Mouse (Mus musculus) stomach, embryonic 16.5 days (tissue): ENCODE measurements around the gene Fgd6. TPM values are rescaled to one million over a fixed set of nuclear protein-coding genes. Genes with fewer than 3 reads are reported as not detected.

Experiments used
- ATAC-seq: fragments of 200-750 bp; cut with Nextera tagmentation; 2 replicates; pipeline ENCODE4 v1.8.0; 2017; ENCODE audit warnings: moderate number of reproducible peaks, moderate TSS enrichment; ENCODE audit not compliant: insufficient read depth, low FRiP score
- H3K27ac ChIP-seq: fragments of 300-500 bp; sonication (generic); 2 replicates; pipeline ENCODE4 v1.5.1; 2014; ENCODE audit warnings: low read length
- H3K27me3 ChIP-seq: fragments of 300-500 bp; sonication (generic); 2 replicates; pipeline ENCODE4 v1.6.1; 2014; ENCODE audit warnings: low read length, control low read depth, mixed read lengths; ENCODE audit not compliant: control insufficient read depth, insufficient read depth
- H3K36me3 ChIP-seq: fragments of 300-500 bp; sonication (generic); 2 replicates; pipeline ENCODE4 v1.6.1; 2014; ENCODE audit warnings: low read length; ENCODE audit not compliant: control insufficient read depth, insufficient read depth
- H3K4me1 ChIP-seq: fragments of 300-500 bp; sonication (generic); 2 replicates; pipeline ENCODE4 v1.6.1; 2014; ENCODE audit warnings: low read length, control low read depth, mixed read lengths; ENCODE audit not compliant: control insufficient read depth, insufficient read depth
- H3K4me2 ChIP-seq: fragments of 300-500 bp; sonication (generic); 2 replicates; pipeline ENCODE4 v1.6.1; 2014; ENCODE audit warnings: low read depth, low read length, mixed read lengths
- H3K4me3 ChIP-seq: fragments of 300-500 bp; sonication (generic); replicated peaks from 2 replicates; pipeline ENCODE4 v1.5.1; 2014; ENCODE audit warnings: mild to moderate bottlenecking, low read length
- H3K9ac ChIP-seq: fragments of 300-500 bp; sonication (generic); 2 replicates; pipeline ENCODE4 v1.6.1; 2014; ENCODE audit warnings: low read length
- H3K9me3 ChIP-seq: fragments of 300-500 bp; sonication (generic); replicated peaks from 2 replicates; pipeline ENCODE4 v1.6.1; 2016; ENCODE audit warnings: low read length, control low read depth; ENCODE audit not compliant: control insufficient read depth
- WGBS: fragments of 180-500 bp; shearing (Covaris S2); extraction: QIAGEN DNeasy Blood & Tissue Kit; methylation state at CpG from one replicate; pipeline ENCODE4 v1.1.7; 2014; 5-methylcytosine and 5-hydroxymethylcytosine counted together
- polyA plus RNA-seq: library from polyadenylated mRNA; unstranded; fragments of >200 nt; fragmentation: Nextera tagmentation; extraction: Ambion mirVana; gene quantifications from 2 replicates; pipeline ENCODE4 v1.2.1, GENCODE M21; 2015

Fgd6 gene
- polyA plus RNA-seq, 1 experiment from 2014 or later: 3.7 TPM

DNA sequence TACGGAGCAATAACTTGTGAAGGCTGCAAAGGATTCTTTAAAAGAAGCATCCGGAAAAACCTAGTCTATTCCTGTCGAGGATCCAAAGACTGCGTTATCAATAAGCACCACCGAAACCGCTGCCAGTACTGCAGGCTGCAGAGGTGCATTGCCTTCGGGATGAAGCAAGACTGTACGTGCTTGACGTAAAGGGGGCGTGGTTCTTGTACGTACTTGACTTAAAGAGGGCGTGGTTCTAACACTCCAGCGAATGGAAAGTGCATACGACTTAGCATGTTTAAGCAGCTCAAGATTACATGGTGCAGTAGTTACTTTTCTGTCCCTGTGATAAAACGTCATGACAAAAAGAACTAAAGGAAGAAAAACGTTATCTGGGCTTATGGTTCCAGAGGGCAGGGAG lies 129.6 kb downstream of the Fgd6 start:
- H3K36me3 ChIP-seq: peaks cover 34% of the 10 kb centered on the region; the same call in 1 of the 2 replicates
- H3K4me2 ChIP-seq: no peak overlapping the region
- H3K27me3 ChIP-seq: no peaks in the 10 kb centered on the region
- ATAC-seq: no peak
- H3K4me3 ChIP-seq: no peak overlapping the region
- H3K4me1 ChIP-seq: no peaks in the 10 kb centered on the region
- H3K9ac ChIP-seq: no peak overlapping the region
- no peaks in the 10 kb centered on the region for H3K9me3 ChIP-seq
- WGBS: 74% methylated on average over 16 of the region's 16 CpGs
- no peak overlapping the region for H3K27ac ChIP-seq

DNA sequence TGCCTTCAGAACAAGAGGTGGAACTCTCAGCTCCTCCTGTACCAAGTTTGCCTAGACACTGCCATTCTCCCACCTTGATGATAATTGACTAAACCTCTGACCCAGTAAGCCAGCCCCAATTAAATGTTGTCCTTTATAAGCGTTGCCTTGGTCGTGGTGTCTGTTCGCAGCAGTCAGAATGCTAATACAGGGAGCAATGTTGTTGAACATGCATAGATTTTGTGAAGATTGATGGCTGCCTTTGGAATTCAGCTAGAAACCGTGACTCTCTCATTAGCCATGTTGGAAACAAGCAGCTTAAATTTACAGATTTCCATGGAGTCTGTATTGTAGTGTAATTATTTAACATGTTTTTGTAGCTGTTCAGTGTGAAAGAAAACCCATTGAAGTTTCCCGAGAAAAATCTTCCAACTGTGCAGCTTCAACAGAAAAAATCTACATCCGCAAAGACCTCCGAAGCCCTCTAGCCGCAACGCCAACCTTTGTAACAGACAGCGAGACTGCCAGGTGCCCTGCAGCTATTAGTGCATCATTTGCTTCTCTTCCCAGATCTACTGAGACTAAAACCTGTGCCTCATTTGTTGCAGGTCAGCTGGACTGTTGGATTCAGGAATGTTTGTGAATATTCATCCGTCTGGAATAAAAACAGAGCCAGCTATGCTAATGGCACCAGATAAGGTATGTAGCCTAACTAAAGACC lies 131.4 kb downstream of the Fgd6 start:
- Histone ChIP-seq H3K4me3 (no peak overlapping the region), H3K9me3 (no peaks in the 10 kb centered on the region), H3K4me2 (no peak overlapping the region), H3K36me3 (peaks cover 40% of the 10 kb centered on the region; the same call in 1 of the 2 replicates), H3K4me1 (peaks cover 4% of the 10 kb centered on the region; the same call in 1 of the 2 replicates), H3K9ac (no peak overlapping the region), H3K27ac (no peak overlapping the region), H3K27me3 (no peaks in the 10 kb centered on the region)
- WGBS: 90% methylated on average over 11 of the region's 11 CpGs
- ATAC-seq: no peak

DNA sequence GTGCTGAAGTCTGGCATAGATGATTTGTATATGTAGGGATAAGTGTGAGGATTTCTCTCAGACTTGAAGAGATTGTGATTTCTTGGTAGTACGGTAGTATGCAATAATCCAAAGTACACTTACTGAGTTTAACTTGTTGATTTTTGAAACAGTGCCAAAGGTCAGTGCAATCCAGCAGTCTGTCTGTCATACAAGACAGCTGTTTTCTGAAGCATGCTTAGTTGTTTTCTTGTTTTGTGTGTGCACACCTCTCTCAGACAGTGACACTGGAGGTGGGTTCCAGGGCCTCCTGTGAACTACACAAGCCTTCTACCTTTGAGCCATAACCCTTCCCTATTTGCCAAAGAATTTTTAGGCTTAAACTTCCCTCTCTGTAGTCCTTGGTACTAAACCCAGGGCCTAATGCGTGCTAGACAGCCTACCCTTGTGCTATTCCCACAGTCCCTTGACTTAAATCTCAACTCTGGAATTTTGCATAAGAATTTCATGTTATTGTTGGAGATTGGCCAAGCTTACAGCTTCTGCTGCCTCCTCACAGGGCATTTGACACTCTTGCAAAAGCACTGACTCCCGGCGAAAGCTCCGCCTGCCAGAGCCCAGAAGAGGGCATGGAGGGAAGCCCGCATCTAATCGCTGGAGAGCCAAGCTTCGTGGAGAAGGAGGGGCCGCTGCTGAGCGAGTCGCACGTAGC lies 135.8 kb downstream of the Fgd6 start:
- no peaks in the 10 kb centered on the region for H3K27me3 ChIP-seq
- peak overlapping the region; percentile 14; the same call in 1 of the 2 replicates for H3K27ac ChIP-seq
- H3K9ac ChIP-seq: peak overlapping the region; percentile 31
- peak; percentile 47; the same call in 1 of the 2 replicates for ATAC-seq
- peaks cover 4% of the 10 kb centered on the region; the same call in 1 of the 2 replicates for H3K4me1 ChIP-seq
- WGBS: 47% methylated on average over 12 of the region's 12 CpGs
- no peak overlapping the region for H3K4me3 ChIP-seq
- no peaks in the 10 kb centered on the region for H3K9me3 ChIP-seq
- peaks cover 47% of the 10 kb centered on the region for H3K36me3 ChIP-seq
- H3K4me2 ChIP-seq: no peak overlapping the region

DNA sequence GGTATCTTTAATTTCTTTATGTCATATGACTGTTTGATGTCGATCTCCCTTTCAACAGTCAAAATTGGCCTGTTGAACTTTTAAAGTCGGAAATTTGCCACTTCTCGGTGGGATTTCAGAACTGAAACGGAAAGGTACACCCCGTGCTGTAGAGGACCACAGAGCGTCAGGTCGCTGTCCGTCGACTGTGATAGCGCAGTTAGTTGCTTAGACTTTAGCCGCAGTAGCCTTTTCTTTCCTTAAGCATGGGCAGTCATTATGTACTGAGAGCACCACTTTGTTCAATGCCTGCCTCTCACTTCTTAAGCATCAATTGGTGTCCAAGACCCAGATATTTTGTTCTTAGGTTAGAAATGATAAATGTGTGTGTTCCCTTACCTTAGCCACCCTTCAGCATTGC lies 136.3 kb downstream of the Fgd6 start:
- ATAC-seq: no peak
- Histone ChIP-seq H3K27ac (no peak overlapping the region), H3K9ac (peak overlapping the region; percentile 31), H3K4me2 (no peak overlapping the region), H3K27me3 (no peaks in the 10 kb centered on the region), H3K36me3 (peaks cover 44% of the 10 kb centered on the region), H3K4me1 (peaks cover 4% of the 10 kb centered on the region; the same call in 1 of the 2 replicates), H3K4me3 (no peak overlapping the region), H3K9me3 (no peaks in the 10 kb centered on the region)
- WGBS: 80% methylated on average over 11 of the region's 11 CpGs

DNA sequence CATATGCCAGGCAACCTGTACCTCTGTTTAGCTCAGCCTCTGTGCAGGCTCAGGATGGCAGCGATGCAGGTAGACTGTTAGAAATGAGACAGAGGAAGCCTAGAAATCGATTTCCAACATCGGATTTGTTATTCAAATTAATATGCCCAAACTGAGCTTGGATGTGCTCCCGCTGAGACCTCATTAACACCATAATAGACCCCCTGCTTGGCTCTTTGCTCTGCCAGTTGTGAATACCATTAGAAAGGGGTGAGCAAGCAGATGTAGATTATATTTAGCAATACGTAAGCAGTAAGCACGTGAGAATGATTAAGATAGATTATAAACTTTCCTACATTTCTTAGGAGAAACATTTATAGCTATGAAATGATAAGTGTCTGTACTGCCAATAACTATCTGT lies 136.9 kb downstream of the Fgd6 start:
- H3K27me3 ChIP-seq: no peaks in the 10 kb centered on the region
- no peak overlapping the region for H3K4me2 ChIP-seq
- ATAC-seq: no peak
- peaks cover 4% of the 10 kb centered on the region; the same call in 1 of the 2 replicates for H3K4me1 ChIP-seq
- H3K9ac ChIP-seq: no peak overlapping the region
- 86% methylated on average over 6 of the region's 6 CpGs for WGBS
- no peak overlapping the region for H3K4me3 ChIP-seq
- H3K27ac ChIP-seq: no peak overlapping the region
- H3K9me3 ChIP-seq: no peaks in the 10 kb centered on the region
- H3K36me3 ChIP-seq: peaks cover 39% of the 10 kb centered on the region

DNA sequence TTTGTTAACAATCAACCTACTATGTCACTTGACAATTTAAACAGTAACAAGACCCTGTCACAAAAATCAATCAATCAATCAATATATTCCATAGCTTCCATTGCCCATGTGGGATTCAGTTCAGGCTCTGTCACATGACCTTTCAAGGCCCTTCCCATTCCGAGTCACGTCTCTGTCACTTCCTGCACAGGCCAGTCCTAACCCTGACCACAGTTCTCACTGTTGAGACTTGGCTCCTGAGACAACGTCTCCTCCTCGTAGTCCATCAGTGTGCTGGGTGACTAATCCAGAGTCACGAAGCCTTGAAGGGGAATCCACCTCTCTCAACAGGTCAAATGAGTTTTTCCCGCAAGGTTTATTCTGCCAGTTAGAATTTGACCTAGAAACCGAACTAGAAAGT lies 138.9 kb downstream of the Fgd6 start:
- Histone ChIP-seq H3K4me1 (peaks cover 4% of the 10 kb centered on the region; the same call in 1 of the 2 replicates), H3K9ac (no peak overlapping the region), H3K36me3 (peaks cover 22% of the 10 kb centered on the region), H3K4me2 (no peak overlapping the region), H3K4me3 (no peak overlapping the region), H3K27me3 (no peaks in the 10 kb centered on the region), H3K9me3 (no peaks in the 10 kb centered on the region), H3K27ac (no peak overlapping the region)
- ATAC-seq: no peak
- 79% methylated on average over 7 of the region's 7 CpGs for WGBS

DNA sequence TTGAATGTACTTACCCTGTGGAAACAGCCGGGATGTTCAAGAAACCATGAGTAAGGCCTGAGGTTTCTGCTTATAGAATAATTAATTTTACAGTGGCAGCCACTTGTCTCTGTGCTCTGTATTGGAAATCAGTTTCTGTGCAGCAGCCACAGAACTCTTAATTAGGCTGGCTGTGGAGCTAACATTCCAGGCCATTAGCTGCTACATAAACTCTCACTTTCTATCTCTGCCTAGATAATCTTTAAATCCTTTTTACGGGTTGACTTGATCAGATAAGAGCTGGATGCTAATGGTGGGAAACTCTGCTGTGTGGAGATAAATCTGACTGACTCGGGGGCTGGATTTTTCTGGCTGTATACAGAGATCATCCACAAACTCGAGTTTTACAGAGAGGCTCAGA lies 147.4 kb downstream of the Fgd6 start:
- Histone ChIP-seq H3K9ac (no peak overlapping the region), H3K4me2 (no peak overlapping the region), H3K36me3 (peaks cover 2% of the 10 kb centered on the region; the same call in 1 of the 2 replicates), H3K9me3 (no peaks in the 10 kb centered on the region), H3K27ac (no peak overlapping the region), H3K4me1 (no peaks in the 10 kb centered on the region), H3K27me3 (no peaks in the 10 kb centered on the region), H3K4me3 (no peak overlapping the region)
- ATAC-seq: no peak
- 57% methylated on average over 4 of the region's 4 CpGs for WGBS

Other genes with a start within 250 kb of the Fgd6 start
- 0.22 and 0.35 TPM in 2 replicates for gene Usp44, start 204.4 kb upstream of the Fgd6 start, polyA plus RNA-seq
- 191 TPM in 2 replicates for gene Metap2, start 138.9 kb upstream of the Fgd6 start, polyA plus RNA-seq
- gene Vezt, start 184 bp upstream of the Fgd6 start, polyA plus RNA-seq: 26.4 and 27.4 TPM in 2 replicates
- gene Nr2c1, start 112.0 kb downstream of the Fgd6 start, polyA plus RNA-seq: 9.9 and 11.0 TPM in 2 replicates
- 305 and 331 TPM in 2 replicates for gene Ndufa12, start 162.7 kb downstream of the Fgd6 start, polyA plus RNA-seq